Mouse (Mus musculus): ENCODE measurements around the gene Ybx2. TPM values are rescaled to one million over a fixed set of nuclear protein-coding genes. Genes with fewer than 3 reads are reported as not detected.

The Ybx2 gene
- total and polyA plus RNA-seq, 3 experiments: 0.25 to 0.39 TPM; not detected in 1

GRCm38 (mm10) chr11:69913554-69914371 is 21.8 kb upstream of the Ybx2 start, which contains the start of gene Gps2 (continued):
- TF ChIP-seq ZKSCAN1 (IDR thresholded peaks at IDR 0.05; ENCODE audit: borderline replicate concordance, low read depth, low read length) (no peak), CHD1 (IDR thresholded peaks at IDR 0.05; ENCODE audit: low read depth, low read length) (no peak), ETS1 (conservative IDR thresholded peaks at IDR 0.05; ENCODE audit: low read depth, low read length) (no peak), ZNF384 (IDR thresholded peaks at IDR 0.05; ENCODE audit: low read depth, low read length) (no peak), TCF12 (IDR thresholded peaks at IDR 0.05; ENCODE audit: low read depth, low read length) (peak; percentile 68), ELF1 (IDR thresholded peaks at IDR 0.05; ENCODE audit: low read depth, low read length) (peak; percentile 100), USF2 (conservative IDR thresholded peaks at IDR 0.05; ENCODE audit: low read depth, low read length) (peak; percentile 46; the same call in 1 of the 2 replicates), UBTF (IDR thresholded peaks at IDR 0.05; ENCODE audit: low read depth, low read length) (peak; percentile 75), SIN3A (IDR thresholded peaks at IDR 0.05; ENCODE audit: low read length) (peak; percentile 99), MEF2A (IDR thresholded peaks at IDR 0.05; ENCODE audit: borderline replicate concordance, low read depth, low read length) (no peak; the same call in 1 of the 2 replicates), MYC (IDR thresholded peaks at IDR 0.05; ENCODE audit: low read depth, low read length) (peak; percentile 98), E2F4 (IDR thresholded peaks at IDR 0.05; ENCODE audit: insufficient replicate concordance, low read depth, low read length) (no peak; the same call in 1 of the 2 replicates), KAT2A (IDR thresholded peaks at IDR 0.05; ENCODE audit: insufficient replicate concordance, low read length) (peak; percentile 99), POLR2AphosphoS2 (IDR thresholded peaks at IDR 0.05; ENCODE audit: low read depth, low read length) (peak; percentile 97), USF1 (IDR thresholded peaks at IDR 0.05; ENCODE audit: low read depth, low read length) (peak; percentile 80), ZMIZ1 (IDR thresholded peaks at IDR 0.05; ENCODE audit: low read depth, low read length) (peak; percentile 93), SMC3 (IDR thresholded peaks at IDR 0.05; ENCODE audit: low read depth, low read length) (no peak), TBP (conservative IDR thresholded peaks at IDR 0.05; ENCODE audit: low read depth, low read length) (peak; percentile 71), ZC3H11A (IDR thresholded peaks at IDR 0.05; ENCODE audit: low read depth, low read length) (no peak), MAZ (IDR thresholded peaks at IDR 0.05; ENCODE audit: low read depth, low read length) (peak; percentile 81)

GRCm38 (mm10) chr11:69914372-69914764 is 21.2 kb upstream of the Ybx2 start:
- H3K27ac ChIP-seq (ENCODE audit: insufficient read depth, low read depth): peak overlapping the region; percentile 54
- peak overlapping the region; percentile 71 for H3K9ac ChIP-seq (ENCODE audit: insufficient read depth, low read depth)
- peaks cover 21 to 61% of the 10 kb centered on the region in 2 experiments for H3K4me1 ChIP-seq (ENCODE audit: control insufficient read depth in 1 of 2, insufficient read depth in 2 of 2)
- no peaks in the 10 kb centered on the region for H3K27me3 ChIP-seq (replicated peaks)
- DNase-seq (ENCODE audit: extremely low read depth): no peak
- in situ Hi-C loops (cut with MboI; ENCODE audit: low pct_ligation_motif_present, low pct_unique_long_range_greater_than_20kb, low sequenced_read_pairs): no loop called here
- no peaks in the 10 kb centered on the region for H3K9me3 ChIP-seq (replicated peaks; ENCODE audit: low read length)
- peak overlapping the region; percentile 77 for H3K4me2 ChIP-seq (ENCODE audit: insufficient read depth, low read depth, poor library complexity, severe bottlenecking)
- H3K4me3 ChIP-seq (replicated peaks in 1 of 3; ENCODE audit: low read depth in 2 of 3, low read length in 2 of 3, poor library complexity in 1 of 3): peak overlapping the region; percentile 67 to 91 (median 79)
- dilution Hi-C loops (cut with MboI; ENCODE audit: extremely low pct_ligation_motif_present, extremely low pct_unique_long_range_greater_than_20kb, low sequenced_read_pairs): no loop called here
- peaks cover 80 to 92% of the 10 kb centered on the region in 2 experiments for H3K36me3 ChIP-seq (replicated peaks in 1 of 2; ENCODE audit: control insufficient read depth in 1 of 2, insufficient read depth in 1 of 2, low read length in 1 of 2)
- H3K79me2 ChIP-seq (replicated peaks; ENCODE audit: control insufficient read depth, extremely low read depth, insufficient read depth, poor library complexity, severe bottlenecking): peaks cover 34% of the 10 kb centered on the region
- TF ChIP-seq UBTF (IDR thresholded peaks at IDR 0.05; ENCODE audit: low read depth, low read length) (peak; percentile 20; the same call in 1 of the 2 replicates), RAD21 (IDR thresholded peaks at IDR 0.05; ENCODE audit: low read depth, low read length) (no peak), ZMIZ1 (IDR thresholded peaks at IDR 0.05; ENCODE audit: low read depth, low read length) (peak; percentile 1; the same call in 1 of the 2 replicates), ZNF384 (IDR thresholded peaks at IDR 0.05; ENCODE audit: low read depth, low read length) (no peak), MYC (IDR thresholded peaks at IDR 0.05; ENCODE audit: low read depth, low read length) (no peak)

Data from CH12.LX (cell line).